Mouse (Mus musculus): ENCODE results near the gene Dnah8. TPM values are rescaled to one million over a fixed set of nuclear protein-coding genes. Genes with fewer than 3 reads are reported as not detected.

Dnah8 gene
- polyA plus RNA-seq, 1 experiment, result 0.85 TPM

DNA sequence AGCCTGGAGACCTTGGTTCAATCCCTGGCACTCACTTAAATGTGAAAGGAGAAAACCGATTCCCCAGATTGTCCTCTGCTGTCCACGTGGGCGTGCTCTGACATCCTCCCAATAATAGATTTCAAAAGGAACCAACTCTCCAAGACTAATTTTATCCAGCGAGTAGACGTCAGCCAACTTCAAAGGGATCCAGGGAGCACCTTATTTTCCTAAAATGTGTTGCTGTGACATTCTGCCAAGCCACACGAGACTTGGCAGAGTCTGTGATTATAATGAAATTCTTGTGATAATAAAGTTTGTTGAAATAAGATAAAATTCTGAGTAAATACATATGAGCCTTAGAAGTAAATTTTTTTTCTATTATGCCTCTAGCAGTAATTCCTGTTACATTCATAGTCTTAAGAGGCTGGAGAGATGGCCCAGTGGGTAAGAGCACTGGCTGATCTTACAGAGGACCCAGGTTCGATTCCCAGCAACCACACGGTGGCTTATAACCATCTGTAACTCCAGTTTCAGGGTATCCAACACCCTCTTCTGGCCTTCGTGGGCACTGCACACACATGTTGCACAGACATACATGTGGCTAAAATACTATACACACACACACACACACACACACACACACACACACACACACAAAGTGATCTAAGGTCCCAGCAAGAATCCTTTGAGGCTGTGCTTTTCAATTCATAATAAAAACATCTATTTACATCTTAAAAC lies 51.0 kb downstream of the Dnah8 start:
- Histone ChIP-seq H3K4me3 (replicated peaks; ENCODE audit: insufficient read depth, low read depth, low read length) (no peak overlapping the region), H3K27ac (ENCODE audit: insufficient read depth, low read length) (no peak overlapping the region), H3K4me1 (ENCODE audit: control insufficient read depth, insufficient read depth, low read length) (no peaks in the 10 kb centered on the region), H3K27me3 (ENCODE audit: control insufficient read depth, insufficient read depth, low read length) (no peaks in the 10 kb centered on the region)
- TF ChIP-seq POLR2A (IDR thresholded peaks at IDR 0.05; ENCODE audit: borderline replicate concordance, insufficient read depth, low read length), result no peak
- no peak for TF ChIP-seq CTCF (IDR thresholded peaks at IDR 0.05; ENCODE audit: borderline replicate concordance, insufficient read depth, low read depth, low read length)
- DNase-seq, result no peak
- 64% methylated on average over 9 of the region's 9 CpGs for WGBS

DNA sequence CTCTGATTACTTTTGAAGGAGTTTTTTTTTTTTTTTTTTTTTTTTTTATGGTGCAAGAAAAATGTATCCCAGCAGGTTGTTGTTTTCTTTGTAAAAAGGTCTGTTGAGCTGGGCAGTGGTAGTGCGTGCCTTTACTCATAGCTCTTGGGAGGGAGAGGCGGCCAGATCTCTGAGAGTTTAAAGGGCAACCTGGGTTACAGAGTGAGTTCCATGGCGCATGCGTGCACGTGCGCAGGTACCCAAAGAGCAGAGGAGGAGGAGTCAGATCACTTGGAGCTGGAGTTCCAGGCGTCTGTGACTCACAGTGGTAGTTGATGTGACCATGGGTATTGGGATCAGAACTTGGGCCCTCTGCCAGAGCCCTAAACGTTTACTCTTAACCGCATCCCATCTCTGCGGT lies 54.4 kb downstream of the Dnah8 start:
- no peaks in the 10 kb centered on the region for H3K4me1 ChIP-seq (ENCODE audit: control insufficient read depth, insufficient read depth, low read length)
- no peak overlapping the region for H3K4me3 ChIP-seq (replicated peaks; ENCODE audit: insufficient read depth, low read depth, low read length)
- no peaks in the 10 kb centered on the region for H3K27me3 ChIP-seq (ENCODE audit: control insufficient read depth, insufficient read depth, low read length)
- no peak for DNase-seq
- WGBS, result 89% methylated on average over 10 of the region's 10 CpGs
- no peak overlapping the region for H3K27ac ChIP-seq (ENCODE audit: insufficient read depth, low read length)
- TF ChIP-seq CTCF (IDR thresholded peaks at IDR 0.05; ENCODE audit: borderline replicate concordance, insufficient read depth, low read depth, low read length) (no peak), POLR2A (IDR thresholded peaks at IDR 0.05; ENCODE audit: borderline replicate concordance, insufficient read depth, low read length) (no peak)

DNA sequence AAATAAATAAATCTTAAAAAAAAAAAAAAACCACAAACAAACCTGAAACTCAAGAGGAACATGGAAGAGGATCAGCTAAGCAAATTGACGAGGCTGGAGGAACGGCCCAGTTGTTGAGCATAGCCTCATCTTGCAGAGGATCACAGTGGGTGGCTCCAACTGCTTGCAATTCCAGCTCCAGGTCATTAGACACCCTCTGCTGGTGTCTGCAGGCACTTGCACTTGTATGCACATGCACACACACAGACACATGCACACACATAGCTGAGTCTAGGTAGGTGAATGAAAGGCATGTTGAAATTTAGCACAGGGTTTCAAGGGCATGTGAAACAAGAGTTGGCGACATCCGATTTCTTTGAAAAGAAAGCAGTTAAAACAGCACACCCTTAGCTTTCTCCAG lies 55.5 kb downstream of the Dnah8 start:
- DNase-seq, result no peak
- Histone ChIP-seq H3K27me3 (ENCODE audit: control insufficient read depth, insufficient read depth, low read length) (no peaks in the 10 kb centered on the region), H3K27ac (ENCODE audit: insufficient read depth, low read length) (no peak overlapping the region), H3K4me1 (ENCODE audit: control insufficient read depth, insufficient read depth, low read length) (no peaks in the 10 kb centered on the region), H3K4me3 (replicated peaks; ENCODE audit: insufficient read depth, low read depth, low read length) (no peak overlapping the region)
- 88% methylated on average over 4 of the region's 4 CpGs for WGBS
- TF ChIP-seq CTCF (IDR thresholded peaks at IDR 0.05; ENCODE audit: borderline replicate concordance, insufficient read depth, low read depth, low read length) (no peak), POLR2A (IDR thresholded peaks at IDR 0.05; ENCODE audit: borderline replicate concordance, insufficient read depth, low read length) (no peak)

DNA sequence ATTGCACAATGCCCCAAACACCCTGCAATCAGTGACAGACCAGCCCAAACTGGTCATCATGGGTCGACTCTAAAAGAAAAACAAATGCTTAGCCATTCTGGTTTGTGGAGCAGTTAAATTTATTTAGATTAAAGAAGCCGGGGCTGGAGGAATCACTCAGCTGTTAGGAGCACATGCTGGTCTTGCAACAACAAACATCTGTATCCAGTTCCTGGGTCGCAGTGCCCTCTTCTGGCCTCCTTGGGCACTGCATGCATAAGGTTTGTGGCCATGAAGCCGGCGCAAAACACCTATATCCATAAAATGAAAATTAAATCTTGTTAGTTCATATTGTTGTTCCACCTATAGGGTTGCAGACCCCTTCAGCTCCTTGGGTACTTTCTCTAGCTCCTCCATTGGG lies 57.5 kb downstream of the Dnah8 start:
- peak in 1 of 2 experiments; percentile 29 for DNase-seq
- no peaks in the 10 kb centered on the region for H3K4me1 ChIP-seq (ENCODE audit: control insufficient read depth, insufficient read depth, low read length)
- H3K27ac ChIP-seq (ENCODE audit: insufficient read depth, low read length), result no peak overlapping the region
- H3K4me3 ChIP-seq (replicated peaks; ENCODE audit: insufficient read depth, low read depth, low read length), result no peak overlapping the region
- TF ChIP-seq POLR2A (IDR thresholded peaks at IDR 0.05; ENCODE audit: borderline replicate concordance, insufficient read depth, low read length) (no peak), CTCF (IDR thresholded peaks at IDR 0.05; ENCODE audit: borderline replicate concordance, insufficient read depth, low read depth, low read length) (peak; percentile 43; the same call in 1 of the 2 replicates)
- no peaks in the 10 kb centered on the region for H3K27me3 ChIP-seq (ENCODE audit: control insufficient read depth, insufficient read depth, low read length)
- WGBS, result 27% methylated on average over 5 of the region's 5 CpGs

DNA sequence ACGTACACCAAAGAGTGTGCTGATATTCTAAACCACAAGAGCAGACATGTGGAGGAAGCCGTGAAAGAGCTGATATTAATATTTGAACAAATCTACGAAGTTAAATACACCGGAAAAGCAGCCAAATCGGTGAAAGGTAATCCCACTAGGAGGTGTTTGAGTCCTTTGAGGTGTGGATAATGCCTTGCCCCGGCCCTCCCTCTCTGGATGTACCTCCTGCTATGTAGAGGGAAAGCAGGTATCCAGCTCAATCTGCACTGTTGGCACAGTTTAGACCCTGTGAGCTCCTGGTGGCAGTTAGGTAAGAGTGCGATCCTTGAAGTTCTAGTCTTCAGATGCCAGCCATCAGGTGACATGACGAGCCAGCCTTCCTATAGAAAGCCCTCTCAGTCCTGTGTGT lies 66.0 kb downstream of the Dnah8 start:
- no peak for TF ChIP-seq POLR2A (IDR thresholded peaks at IDR 0.05; ENCODE audit: borderline replicate concordance, insufficient read depth, low read length)
- TF ChIP-seq CTCF (IDR thresholded peaks at IDR 0.05; ENCODE audit: borderline replicate concordance, insufficient read depth, low read depth, low read length), result no peak
- Histone ChIP-seq H3K4me3 (replicated peaks; ENCODE audit: insufficient read depth, low read depth, low read length) (no peak overlapping the region), H3K4me1 (ENCODE audit: control insufficient read depth, insufficient read depth, low read length) (no peaks in the 10 kb centered on the region), H3K27ac (ENCODE audit: insufficient read depth, low read length) (no peak overlapping the region), H3K27me3 (ENCODE audit: control insufficient read depth, insufficient read depth, low read length) (no peaks in the 10 kb centered on the region)
- peak in 1 of 2 experiments; percentile 51 for DNase-seq
- 29% methylated on average over 8 of the region's 8 CpGs for WGBS

DNA sequence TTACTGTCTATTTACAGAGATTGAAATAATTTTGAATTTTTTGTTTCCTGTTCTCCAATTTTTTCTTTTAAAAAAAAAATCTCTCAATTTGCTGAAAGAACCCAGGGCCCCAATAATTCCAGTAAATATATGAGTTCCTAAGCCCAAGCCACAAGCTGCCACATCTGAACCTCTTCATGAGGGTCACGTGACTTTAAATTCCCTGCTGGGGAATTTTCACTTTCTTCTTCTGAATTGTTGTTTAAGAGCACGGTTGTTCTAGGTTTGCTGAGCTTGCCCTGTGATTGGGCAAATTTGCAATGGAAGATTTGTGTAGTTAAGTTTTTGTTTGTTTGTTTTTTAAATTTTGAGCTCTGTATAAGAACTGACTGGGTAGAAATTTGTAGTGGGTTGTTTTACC lies 67.3 kb downstream of the Dnah8 start:
- TF ChIP-seq CTCF (IDR thresholded peaks at IDR 0.05; ENCODE audit: borderline replicate concordance, insufficient read depth, low read depth, low read length) (no peak), POLR2A (IDR thresholded peaks at IDR 0.05; ENCODE audit: borderline replicate concordance, insufficient read depth, low read length) (no peak)
- Histone ChIP-seq H3K4me3 (replicated peaks; ENCODE audit: insufficient read depth, low read depth, low read length) (no peak overlapping the region), H3K27ac (ENCODE audit: insufficient read depth, low read length) (no peak overlapping the region), H3K27me3 (ENCODE audit: control insufficient read depth, insufficient read depth, low read length) (no peaks in the 10 kb centered on the region), H3K4me1 (ENCODE audit: control insufficient read depth, insufficient read depth, low read length) (no peaks in the 10 kb centered on the region)
- no peak for DNase-seq
- 96% methylated on average over 2 of the region's 2 CpGs for WGBS

DNA sequence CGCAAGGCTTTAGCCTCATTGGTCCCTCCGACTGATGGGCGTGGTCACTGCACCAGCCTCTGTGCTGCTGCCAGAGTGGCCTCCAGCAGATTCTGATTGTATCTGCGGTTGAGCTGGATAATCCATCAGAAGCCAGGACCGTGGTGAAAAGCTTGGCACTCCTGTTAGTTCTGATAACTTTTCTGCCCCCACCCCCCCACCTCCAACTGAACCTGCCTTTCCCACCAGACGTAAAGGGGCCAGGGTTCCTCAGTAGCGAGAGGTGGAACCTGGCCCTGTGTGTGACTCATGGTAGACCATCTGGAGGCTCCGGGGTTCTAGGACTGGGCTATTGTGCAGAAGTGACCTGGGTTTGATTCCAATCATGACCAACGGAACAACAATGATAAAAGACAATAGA lies 70.1 kb downstream of the Dnah8 start:
- H3K27me3 ChIP-seq (ENCODE audit: control insufficient read depth, insufficient read depth, low read length), result no peaks in the 10 kb centered on the region
- WGBS, result 82% methylated on average over 9 of the region's 9 CpGs
- H3K4me1 ChIP-seq (ENCODE audit: control insufficient read depth, insufficient read depth, low read length), result no peaks in the 10 kb centered on the region
- H3K27ac ChIP-seq (ENCODE audit: insufficient read depth, low read length), result no peak overlapping the region
- no peak overlapping the region for H3K4me3 ChIP-seq (replicated peaks; ENCODE audit: insufficient read depth, low read depth, low read length)
- no peak for TF ChIP-seq CTCF (IDR thresholded peaks at IDR 0.05; ENCODE audit: borderline replicate concordance, insufficient read depth, low read depth, low read length)
- no peak for TF ChIP-seq POLR2A (IDR thresholded peaks at IDR 0.05; ENCODE audit: borderline replicate concordance, insufficient read depth, low read length)
- no peak for DNase-seq

DNA sequence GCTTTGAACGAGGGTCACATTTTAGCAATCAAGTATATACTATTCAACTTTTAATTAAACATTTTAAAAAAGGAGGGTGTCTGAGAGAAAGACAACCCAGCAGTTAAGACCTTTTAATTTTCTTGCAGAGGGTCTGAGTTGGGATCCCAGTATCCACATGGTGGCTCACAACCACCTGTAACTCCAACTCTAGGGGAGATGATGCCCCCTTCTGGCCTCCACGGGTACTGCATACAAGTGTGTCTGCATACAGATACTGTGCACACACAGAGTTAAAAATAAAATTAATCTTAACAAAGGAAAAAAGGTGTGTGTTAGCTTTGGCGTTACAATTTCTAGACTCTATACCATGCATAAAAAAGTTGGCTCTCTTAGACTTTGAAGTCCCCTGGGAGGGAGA lies 90.6 kb downstream of the Dnah8 start:
- TF ChIP-seq POLR2A (IDR thresholded peaks at IDR 0.05; ENCODE audit: borderline replicate concordance, insufficient read depth, low read length) (no peak), CTCF (IDR thresholded peaks at IDR 0.05; ENCODE audit: borderline replicate concordance, insufficient read depth, low read depth, low read length) (0 out of 2 replicates have a peak, but pooled peaks have one; percentile 16)
- Histone ChIP-seq H3K27me3 (ENCODE audit: control insufficient read depth, insufficient read depth, low read length) (no peaks in the 10 kb centered on the region), H3K4me1 (ENCODE audit: control insufficient read depth, insufficient read depth, low read length) (no peaks in the 10 kb centered on the region), H3K4me3 (replicated peaks; ENCODE audit: insufficient read depth, low read depth, low read length) (no peak overlapping the region), H3K27ac (ENCODE audit: insufficient read depth, low read length) (no peak overlapping the region)
- WGBS, result 75% methylated on average over 3 of the region's 3 CpGs
- no peak for DNase-seq
